Mouse (Mus musculus) gastrocnemius, postnatal 10 days (tissue): ENCODE measurements at regions not wholly inside any gene's neighbourhood (a gene's known extent, or its start where the extent isn't known, plus 50 kb on each side); places are given as distances from the start of the nearest gene placed in this dataset.

Experiments used
- DNase-seq: peaks from one replicate; pipeline ENCODE4 v3.0.0; 2021; ENCODE audit warnings: mixed read lengths

DNA sequence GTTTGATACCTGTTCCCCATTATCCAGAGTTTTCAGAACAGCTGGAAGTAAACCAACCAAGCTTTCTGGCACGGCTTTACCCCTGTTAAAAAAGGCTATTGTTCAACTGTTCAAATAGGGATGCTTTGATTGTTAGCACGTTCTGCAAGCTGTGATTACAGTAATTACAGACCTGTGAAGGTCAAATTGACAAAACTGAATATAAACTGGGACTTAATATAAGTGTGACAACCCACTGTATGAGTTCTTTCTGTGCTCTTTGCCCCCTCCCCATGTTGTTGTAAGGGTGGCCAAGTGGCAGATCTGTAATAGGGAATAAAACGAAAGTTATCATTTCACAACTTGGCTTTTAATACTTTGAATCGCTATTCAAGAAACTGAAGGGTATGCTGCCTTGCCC is 105.0 kb upstream of the 4933415F23Rik start:
- no peak for DNase-seq

DNA sequence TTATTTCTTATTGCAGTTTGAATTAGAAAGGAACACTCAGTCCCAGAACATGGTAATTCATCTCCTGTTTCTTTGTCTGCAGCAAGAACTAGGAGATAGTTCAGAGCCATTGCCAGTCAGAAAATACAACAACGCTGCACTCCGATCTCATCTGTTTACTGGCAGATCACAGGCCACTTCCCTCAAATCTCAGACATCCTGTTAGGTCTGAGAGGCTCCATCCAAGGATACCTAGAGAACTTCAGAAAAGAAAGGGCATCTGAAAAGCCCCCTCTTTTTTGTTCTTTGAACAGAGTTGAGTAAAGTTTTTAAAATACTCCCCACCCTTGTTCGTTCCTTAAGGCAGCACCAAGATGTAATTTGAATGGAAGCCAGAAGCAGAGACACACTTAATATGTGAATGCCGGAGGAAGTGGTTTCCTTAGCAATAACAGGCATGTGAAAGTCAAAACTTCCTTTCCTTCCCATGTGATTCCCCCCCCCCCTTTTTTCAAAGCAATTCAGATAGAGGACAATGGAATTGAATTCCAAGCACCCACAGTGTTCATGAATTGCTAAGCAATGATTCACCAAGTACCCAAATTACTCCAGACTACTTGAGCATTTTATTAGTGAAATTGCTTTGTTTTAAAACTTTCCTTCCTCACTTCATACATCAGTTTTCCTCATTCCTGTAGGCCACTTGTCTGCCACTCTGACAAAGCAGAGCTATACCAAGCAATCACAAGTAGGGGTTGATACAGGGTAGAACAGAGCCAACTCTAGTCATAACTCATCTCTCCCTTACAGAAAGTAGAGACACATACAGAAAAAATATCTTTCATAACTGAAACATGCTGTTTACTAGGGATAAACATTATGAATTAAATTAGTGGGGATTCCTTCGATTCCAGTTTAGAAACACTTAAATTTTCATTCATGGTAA is 100.7 kb upstream of the 4933415F23Rik start:
- DNase-seq = no peak

DNA sequence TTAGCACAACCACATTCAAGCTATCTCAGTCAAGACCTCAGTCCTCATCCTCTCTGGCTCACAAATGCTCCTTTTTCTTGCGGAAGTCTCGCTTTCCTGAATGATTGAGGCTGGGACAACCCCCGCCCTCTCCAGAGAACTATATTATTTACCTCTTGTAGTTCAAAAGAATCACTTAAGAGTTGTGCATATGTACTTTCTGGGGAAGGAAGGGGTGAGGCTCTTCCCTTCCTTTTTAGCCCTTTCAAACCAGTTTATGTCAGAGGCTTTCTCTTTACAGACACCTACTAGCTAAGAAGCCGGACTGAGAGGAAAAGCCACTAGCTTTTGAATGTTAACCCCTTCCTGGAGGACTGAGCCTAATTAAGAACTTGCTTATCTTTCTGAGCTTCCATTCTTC is 98.4 kb upstream of the 4933415F23Rik start:
- DNase-seq = no peak

GRCm38 (mm10) chr1:23190316-23191005 is 88.4 kb upstream of the 4933415F23Rik start:
- DNase-seq = no peak

GRCm38 (mm10) chr1:23189790-23190189 is 87.7 kb upstream of the 4933415F23Rik start:
- DNase-seq = no peak

DNA sequence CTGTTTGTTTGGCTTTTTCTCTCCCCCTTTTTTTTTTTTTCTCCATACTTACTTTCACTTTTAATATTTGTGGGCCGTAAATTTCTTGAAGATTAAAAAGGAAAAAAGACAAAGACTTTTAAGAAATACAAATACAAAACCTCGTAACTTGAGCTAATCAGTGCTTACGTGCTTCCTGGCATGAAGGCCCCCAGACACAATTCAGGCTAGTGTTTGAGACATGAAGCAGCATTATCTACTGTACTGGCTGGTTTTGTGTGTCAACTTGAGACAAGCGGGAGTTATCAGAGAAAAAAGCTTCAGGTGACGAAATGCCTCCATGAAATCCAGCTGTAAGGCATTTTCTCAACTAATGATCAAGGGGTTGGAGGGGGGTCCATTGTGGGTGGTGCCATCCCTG is 86.2 kb upstream of the 4933415F23Rik start:
- no peak for DNase-seq

DNA sequence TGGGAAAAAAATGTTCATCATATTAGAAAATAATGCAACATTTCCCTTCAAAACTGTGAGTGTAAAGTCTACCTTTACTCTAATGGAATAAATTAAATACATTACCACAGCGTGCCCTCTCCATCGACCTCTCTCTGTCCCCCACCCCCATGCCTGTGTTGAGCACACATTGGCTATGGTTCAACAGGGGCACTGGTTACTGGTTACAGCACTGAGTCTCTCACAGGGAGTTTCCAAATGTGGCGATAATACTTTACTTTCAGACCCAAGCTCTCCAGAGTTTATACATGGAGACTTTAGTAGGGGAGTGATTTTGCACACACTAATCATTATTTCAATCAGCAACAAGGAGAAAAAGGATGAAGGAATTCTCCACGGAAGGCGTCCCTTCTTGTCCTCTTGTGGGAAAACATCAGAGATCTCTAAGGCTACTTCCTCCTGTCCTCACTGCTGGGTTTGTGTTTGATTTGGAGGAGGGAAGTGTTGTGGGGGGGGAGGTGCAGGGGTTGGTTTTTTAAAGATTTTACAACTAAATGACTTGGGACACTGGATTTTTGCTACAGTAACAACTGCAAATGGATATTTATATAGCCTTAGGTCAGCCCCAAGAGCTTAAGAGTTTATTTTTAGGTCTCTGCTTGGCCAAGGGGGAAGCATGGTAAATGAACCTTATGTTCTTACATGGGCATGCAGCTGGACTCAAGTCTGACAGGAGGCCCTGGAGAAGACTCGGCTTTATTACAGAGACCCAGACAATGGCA is 85.6 kb upstream of the 4933415F23Rik start:
- DNase-seq = no peak

GRCm38 (mm10) chr1:23184728-23185127 is 82.7 kb upstream of the 4933415F23Rik start:
- no peak for DNase-seq

DNA sequence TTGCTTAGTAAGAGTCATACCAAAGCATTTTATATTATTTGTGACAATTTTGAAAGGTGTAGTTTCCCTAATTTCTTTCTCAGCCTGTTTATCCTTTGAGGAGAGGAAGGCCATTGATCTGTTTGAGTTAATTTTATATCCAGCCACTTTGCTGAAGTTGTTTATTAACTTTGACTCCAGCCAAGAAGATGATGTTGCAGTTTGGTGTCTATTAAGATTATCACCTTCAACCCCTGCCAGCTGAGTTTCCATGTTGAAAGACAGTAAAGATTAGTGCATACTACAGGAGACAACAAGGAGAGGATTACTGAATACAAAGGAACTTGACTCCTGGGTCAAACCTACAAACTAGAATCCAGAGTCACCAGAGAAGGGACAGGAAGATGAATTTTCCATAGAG is 80.5 kb upstream of the 4933415F23Rik start:
- DNase-seq = no peak

DNA sequence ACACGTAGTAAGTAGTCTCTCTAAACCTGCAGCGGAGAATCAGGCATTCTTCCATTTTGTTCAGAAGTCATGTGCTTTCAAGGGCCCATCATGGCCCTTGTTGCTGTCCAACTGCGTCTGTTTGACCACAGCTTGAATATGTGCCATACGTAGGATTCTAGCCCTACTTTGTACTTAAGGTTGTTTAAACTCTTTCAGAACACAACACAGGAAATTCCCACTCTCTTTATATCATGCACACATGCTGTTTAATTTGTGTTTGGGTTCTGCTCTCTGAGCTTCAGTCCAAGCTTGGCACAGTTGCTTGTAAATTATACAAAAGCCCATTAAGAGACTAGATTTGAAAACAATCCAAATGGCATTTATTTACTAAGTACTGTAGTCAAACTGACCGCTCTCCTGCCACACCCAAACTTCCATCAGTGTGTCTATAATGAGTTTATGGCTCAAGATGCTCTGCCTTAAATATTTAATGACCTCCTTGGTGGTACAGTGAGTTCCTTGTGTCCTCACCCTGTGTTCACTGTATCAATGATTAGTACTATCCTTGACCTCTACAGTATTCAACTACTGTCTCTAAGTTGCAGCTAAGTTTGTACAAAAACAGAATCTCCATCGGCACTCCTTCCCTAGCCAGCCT is 76.4 kb upstream of the 4933415F23Rik start:
- DNase-seq = no peak

DNA sequence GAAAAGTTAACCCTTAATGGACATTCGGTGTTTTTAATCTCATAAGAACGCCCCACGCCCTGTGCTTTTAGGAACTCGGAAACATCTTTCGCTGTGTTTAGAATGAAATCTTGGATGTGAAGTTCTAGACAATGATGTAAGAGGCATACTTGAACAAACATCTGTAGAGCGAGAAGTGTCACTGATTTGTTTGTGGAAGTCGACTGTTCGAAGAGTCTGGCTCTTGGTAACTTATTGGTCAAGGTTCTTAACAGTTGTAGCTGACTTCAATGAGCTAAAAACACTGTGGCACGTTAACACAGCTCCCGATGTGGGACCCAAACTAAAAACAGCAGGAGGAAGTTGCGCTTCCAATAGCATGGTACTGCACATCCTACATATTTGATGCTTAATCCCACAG is 72.0 kb upstream of the 4933415F23Rik start:
- DNase-seq = no peak

GRCm38 (mm10) chr1:23173054-23173802 is 71.2 kb upstream of the 4933415F23Rik start:
- no peak for DNase-seq

GRCm38 (mm10) chr1:23171336-23171735 is 69.3 kb upstream of the 4933415F23Rik start:
- DNase-seq = no peak

- DNase-seq = no peak
Measured at GRCm38 (mm10) chr1:23170711-23171110, 68.7 kb upstream of the 4933415F23Rik start.

DNA sequence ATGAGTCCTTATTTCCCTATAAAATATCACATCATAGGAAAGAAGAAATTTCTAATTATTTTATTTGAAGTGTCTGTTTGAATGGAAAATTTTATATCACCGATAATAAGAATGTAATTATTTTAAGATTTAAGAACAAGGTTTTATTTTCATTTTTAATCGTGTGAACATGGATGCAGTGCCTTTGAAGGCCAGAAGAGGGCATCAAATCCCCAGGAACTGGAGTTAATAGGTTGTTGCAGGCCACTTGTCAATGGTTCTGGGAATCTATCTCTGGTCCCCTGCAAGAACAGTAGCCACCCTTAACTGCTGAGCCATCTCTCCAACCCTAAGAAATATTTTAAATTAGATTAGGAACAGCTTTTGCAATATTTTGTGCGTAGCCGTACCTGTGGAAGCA is 66.5 kb upstream of the 4933415F23Rik start:
- no peak for DNase-seq

DNA sequence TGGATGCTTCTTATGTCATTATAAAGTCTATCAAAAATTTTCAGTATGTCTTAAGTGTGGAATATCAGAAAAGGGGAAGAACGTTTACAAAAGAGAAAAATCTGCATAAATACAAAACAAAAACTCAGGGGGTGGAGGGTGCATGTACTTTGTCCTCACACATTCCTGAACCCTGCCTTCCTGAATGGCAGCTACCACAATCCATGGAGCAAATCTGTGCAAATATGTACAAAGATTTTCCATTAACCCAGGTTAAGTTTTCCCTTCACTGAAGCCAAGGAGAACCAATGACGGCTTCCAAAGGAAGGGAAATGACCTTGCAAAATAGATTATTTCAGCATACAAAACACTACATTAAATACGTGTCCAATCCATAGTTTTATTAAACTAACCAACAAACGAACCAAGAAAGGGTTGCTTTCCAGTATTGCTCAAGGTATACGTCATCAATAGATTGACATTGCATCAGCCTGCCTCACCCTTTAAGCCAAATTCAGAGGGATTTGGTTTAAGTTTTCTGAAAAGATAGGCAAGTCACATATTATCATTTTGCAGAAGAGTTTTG is 61.4 kb upstream of the 4933415F23Rik start:
- DNase-seq = no peak

- DNase-seq = no peak
Measured at GRCm38 (mm10) chr1:23162766-23163165, 60.7 kb upstream of the 4933415F23Rik start.
